Mouse (Mus musculus) bone marrow, adult 2 months (tissue): Measurements from ENCODE around the gene Unc5c. TPM values are rescaled to one million over a fixed set of nuclear protein-coding genes. Genes with fewer than 3 reads are reported as not detected.

Experiments used
- H3K27ac ChIP-seq: fragments of 200-500 bp; 2 replicates; pipeline ENCODE4 v1.5.1; 2012; ENCODE audit warnings: low read depth, mild to moderate bottlenecking, control low read depth, inconsistent platforms, low read length; ENCODE audit not compliant: control insufficient read depth, poor library complexity, insufficient read depth
- H3K4me1 ChIP-seq: fragments of 200-500 bp; 2 replicates; pipeline ENCODE4 v1.6.1; 2011; ENCODE audit warnings: low read length; ENCODE audit not compliant: control insufficient read depth, insufficient read depth
- H3K4me3 ChIP-seq: fragments of 200-500 bp; replicated peaks from 2 replicates; pipeline ENCODE3; 2011; ENCODE audit warnings: mild to moderate bottlenecking, low read depth, low read length, control low read depth; ENCODE audit not compliant: control insufficient read depth
- CTCF ChIP-seq: fragments of 200-500 bp; IDR thresholded peaks from 2 replicates; pipeline ENCODE4 v1.5.1; 2011; ENCODE audit warnings: low read length, control low read depth; ENCODE audit not compliant: control insufficient read depth, insufficient read depth
- POLR2A ChIP-seq: fragments of 200-500 bp; IDR thresholded peaks from 2 replicates; pipeline ENCODE4 v1.6.1; 2011; ENCODE audit warnings: low read depth, mild to moderate bottlenecking, control low read depth, low read length, borderline replicate concordance; ENCODE audit not compliant: control insufficient read depth
- WGBS: fragments of 180-500 bp; shearing (Covaris S2); methylation state at CpG from one replicate; pipeline ENCODE4 v1.1.7; 2018; 5-methylcytosine and 5-hydroxymethylcytosine counted together
- polyA plus RNA-seq: library from polyadenylated mRNA; stranded (reverse); fragments of >200 nt; gene quantifications from 2 replicates; pipeline ENCODE4 v1.2.4, GENCODE M21; 2011; ENCODE audit warnings: low replicate concordance; ENCODE audit not compliant: missing spikeins, insufficient read depth, insufficient read length

Unc5c gene
- polyA plus RNA-seq, 1 experiment, result 1.4 TPM

DNA sequence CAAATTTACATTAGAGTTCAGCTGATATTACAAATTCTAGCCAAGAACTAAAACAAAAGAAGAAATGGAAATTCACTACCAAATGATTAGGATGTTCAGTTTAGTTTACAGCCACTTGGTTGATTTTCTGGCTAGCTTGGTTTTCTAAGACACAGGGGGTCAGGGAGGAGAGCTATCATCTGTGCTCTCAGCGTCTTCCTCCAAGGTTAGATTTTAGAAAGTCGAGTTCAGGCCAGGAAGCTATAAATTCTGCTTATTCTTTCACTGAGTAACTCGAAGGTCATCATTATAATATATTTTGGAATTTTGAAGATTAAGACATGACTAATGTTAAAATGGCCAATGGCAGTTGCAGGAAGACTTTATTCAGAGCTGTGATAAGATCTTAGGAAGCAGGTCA lies 131.4 kb downstream of the Unc5c start:
- TF ChIP-seq POLR2A, result no peak
- no peak for TF ChIP-seq CTCF
- Histone ChIP-seq H3K4me1 (no peaks in the 10 kb centered on the region), H3K4me3 (no peak overlapping the region), H3K27ac (no peak overlapping the region)
- WGBS, result 62% methylated on average over 3 of the region's 3 CpGs

DNA sequence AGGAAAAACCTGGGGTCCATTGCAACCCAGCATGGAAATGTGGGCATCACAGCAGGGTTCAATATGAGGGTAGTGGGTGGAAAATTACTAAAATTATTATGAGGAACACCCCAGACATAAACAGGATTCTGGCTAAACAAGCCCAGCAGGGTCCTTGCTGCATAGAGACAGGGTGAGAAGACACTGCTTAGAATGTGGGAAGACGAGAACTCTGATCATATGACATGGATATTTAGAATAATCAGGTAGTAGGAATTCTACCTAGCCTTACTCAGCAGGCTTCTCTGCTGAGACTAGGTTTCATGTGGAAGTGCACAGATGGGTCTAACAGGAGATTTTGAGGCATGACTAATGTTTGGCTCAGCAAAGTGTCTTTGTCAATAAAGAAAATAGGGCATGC lies 131.9 kb downstream of the Unc5c start:
- Histone ChIP-seq H3K4me1 (no peaks in the 10 kb centered on the region), H3K4me3 (no peak overlapping the region), H3K27ac (no peak overlapping the region)
- TF ChIP-seq CTCF, result no peak
- no peak for TF ChIP-seq POLR2A
- 76% methylated on average over 1 of the region's 1 CpGs for WGBS

DNA sequence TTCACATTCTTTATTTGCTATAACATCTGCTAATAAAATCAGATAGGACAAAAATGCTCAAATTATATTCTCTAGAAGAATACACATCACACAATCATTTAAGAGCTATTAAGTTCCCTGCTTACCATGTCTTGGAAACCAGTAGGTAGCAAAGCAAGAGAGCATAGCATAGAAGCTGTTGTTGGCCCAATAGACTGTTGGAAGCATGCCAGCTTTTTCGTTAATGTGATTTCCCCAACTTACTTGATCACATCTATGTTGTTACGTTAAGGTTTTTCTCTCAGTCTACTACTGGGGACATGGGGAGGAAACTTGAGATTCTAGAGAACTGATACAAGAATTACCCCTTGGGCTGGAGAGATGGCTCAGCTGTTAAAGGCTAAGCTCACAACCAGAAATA lies 133.0 kb downstream of the Unc5c start:
- WGBS, result 71% methylated on average over 2 of the region's 2 CpGs
- no peak for TF ChIP-seq CTCF
- no peak for TF ChIP-seq POLR2A
- no peak overlapping the region for H3K4me3 ChIP-seq
- H3K27ac ChIP-seq, result no peak overlapping the region
- no peaks in the 10 kb centered on the region for H3K4me1 ChIP-seq

DNA sequence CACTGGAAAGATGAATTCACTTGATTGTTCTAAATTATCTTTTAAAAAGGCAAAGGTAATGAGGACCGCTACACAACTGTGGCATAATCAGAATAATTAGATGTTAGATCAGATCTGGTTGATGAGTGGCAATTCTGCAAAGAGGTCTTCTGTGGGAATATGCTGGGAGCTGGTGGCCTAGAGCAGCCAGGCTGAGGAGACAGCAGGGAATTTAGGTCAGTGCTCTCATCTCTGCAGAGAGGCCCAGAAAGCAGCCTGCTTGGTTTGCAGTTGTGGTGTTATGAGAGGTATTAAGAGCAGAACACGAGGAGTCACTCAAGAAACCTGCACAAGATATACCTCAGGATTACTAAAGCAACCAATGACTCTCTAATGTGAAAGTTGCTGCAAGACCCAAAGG lies 133.9 kb downstream of the Unc5c start:
- 74% methylated on average over 2 of the region's 2 CpGs for WGBS
- Histone ChIP-seq H3K4me1 (no peaks in the 10 kb centered on the region), H3K4me3 (no peak overlapping the region), H3K27ac (no peak overlapping the region)
- no peak for TF ChIP-seq CTCF
- no peak for TF ChIP-seq POLR2A

DNA sequence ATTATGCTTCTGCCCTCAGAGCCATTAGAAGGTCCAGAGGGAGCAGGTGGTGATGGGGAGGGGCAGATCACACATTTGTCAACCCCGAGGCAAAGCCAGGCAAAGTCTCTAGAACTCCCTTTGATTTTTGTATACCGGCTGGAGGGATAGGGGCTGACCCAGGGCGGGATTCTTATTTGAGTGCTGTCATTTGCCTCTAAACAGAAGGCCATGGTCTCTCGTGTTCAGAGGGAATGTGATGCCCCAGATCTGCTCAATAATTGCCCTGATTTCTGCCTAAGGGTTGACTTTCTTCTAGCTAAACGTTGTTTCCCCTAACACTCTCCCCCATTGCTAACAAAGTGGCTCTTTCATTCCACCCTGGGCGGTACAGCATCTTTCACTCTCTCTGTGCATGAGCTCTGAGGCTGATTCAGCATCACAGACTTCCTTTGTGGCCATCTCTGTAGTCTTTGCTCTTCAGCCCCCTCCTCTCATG lies 136.1 kb downstream of the Unc5c start:
- no peak for TF ChIP-seq CTCF
- Histone ChIP-seq H3K27ac (no peak overlapping the region), H3K4me1 (no peaks in the 10 kb centered on the region), H3K4me3 (no peak overlapping the region)
- 56% methylated on average over 6 of the region's 6 CpGs for WGBS

DNA sequence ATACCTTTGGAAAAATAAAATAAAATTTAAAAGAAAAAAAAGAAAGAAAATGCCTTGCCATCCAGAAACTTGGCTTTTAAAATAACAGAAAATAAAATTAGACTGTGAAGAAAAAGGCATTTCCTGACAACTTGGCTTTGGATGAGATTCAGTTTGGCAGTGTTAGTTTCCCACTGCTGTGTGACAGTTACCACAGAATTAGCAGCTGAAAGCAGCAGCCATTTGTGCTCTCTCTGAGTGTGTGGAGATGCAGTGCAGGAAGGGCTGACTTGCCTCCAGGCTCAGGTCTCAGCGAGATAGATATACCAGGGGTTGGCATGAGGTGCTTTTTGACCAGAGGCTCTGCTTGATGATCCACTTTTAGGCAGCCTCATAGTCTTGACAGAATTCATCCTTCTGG lies 151.7 kb downstream of the Unc5c start:
- no peak for TF ChIP-seq CTCF
- no peak for TF ChIP-seq POLR2A
- Histone ChIP-seq H3K4me1 (no peaks in the 10 kb centered on the region), H3K4me3 (no peak overlapping the region), H3K27ac (no peak overlapping the region)
- 68% methylated on average over 1 of the region's 1 CpGs for WGBS

DNA sequence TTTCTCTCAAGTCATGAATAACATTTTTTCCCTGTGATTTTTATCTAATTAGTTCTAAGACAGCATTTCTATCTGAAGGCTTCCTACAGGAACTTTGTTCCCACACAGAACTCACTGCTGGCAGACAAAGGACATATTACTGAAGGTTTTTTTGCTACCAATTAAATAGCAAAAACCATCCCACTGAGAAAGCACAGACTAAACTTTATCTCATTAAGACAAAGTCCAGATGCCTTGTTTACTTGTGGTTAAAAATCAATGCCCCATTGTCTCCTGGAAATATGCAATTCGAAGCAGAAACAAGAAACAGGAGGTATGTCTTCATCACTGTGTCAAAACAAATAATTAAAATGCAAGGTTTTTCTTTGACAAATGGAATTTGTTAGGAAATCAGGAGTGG lies 153.7 kb downstream of the Unc5c start:
- Histone ChIP-seq H3K27ac (no peak overlapping the region), H3K4me3 (no peak overlapping the region), H3K4me1 (no peaks in the 10 kb centered on the region)
- TF ChIP-seq CTCF (no peak), POLR2A (no peak)
- WGBS, result 58% methylated on average over 1 of the region's 1 CpGs

DNA sequence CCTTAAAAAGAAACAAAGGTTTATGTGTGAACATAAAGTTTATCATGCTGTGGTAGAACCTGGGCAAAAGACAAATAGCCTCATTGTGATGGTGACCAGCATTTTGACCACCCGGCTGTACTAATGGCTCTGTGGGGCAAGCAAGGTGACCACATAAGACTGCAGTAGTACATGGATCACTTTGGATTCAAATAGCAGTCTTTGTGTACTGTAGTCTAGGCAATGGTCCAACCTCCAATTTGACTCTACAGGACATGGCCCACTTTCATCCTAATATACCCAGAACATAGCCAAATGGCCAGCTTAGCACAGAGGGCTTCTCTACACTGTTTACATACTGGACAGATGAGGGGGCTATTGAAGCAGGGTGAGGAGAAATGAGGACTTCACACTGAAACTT lies 156.5 kb downstream of the Unc5c start:
- H3K4me1 ChIP-seq, result no peaks in the 10 kb centered on the region
- no peak overlapping the region for H3K4me3 ChIP-seq
- no peak overlapping the region for H3K27ac ChIP-seq
- 89% methylated on average over 1 of the region's 1 CpGs for WGBS
- no peak for TF ChIP-seq CTCF
- TF ChIP-seq POLR2A, result no peak

DNA sequence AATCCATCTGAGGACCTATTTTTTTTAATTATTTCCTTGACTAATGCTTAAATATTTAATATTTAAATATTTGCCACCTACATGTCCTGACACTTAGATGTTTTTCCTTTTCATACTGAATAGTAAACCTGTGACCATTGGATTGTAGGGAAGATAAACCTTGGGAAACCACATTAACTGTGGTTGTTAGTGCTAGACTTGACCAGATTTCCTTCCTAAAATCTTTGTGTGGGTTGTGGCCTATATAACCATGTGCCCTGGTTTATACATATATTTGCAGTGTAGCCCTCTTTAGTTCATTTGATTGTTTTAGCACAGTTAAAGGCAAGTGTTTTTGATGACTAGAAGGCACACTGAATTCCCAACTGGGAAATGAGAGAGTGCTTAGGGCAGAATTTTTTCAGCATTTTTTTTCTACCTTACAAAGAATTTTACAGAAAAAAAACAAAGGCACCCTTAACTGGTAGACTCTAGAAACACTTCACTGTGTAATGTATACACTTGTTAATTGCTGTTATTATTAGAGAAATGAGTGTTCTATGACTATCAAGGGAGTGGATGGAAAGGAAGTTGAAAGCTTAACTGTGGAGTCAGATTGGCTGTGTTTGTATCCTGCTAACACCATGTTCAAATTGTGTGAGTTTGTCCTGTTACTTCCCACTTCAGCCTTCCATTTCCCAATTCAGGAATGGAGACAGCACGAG lies 162.1 kb downstream of the Unc5c start:
- WGBS, result 63% methylated on average over 1 of the region's 1 CpGs
- Histone ChIP-seq H3K4me3 (no peak overlapping the region), H3K27ac (no peak overlapping the region), H3K4me1 (no peaks in the 10 kb centered on the region)
- no peak for TF ChIP-seq POLR2A
- TF ChIP-seq CTCF, result no peak
